Mouse (Mus musculus): Measurements from ENCODE around the gene Zfp534. TPM values are rescaled to one million over a fixed set of nuclear protein-coding genes. Genes with fewer than 3 reads are reported as not detected.

Gene Zfp534
- polyA plus RNA-seq, 1 experiment from 2014 or later, result not detected

Other genes with a start within 250 kb of the Zfp534 start
- 1.4 and 1.7 TPM in 2 replicates for gene Zfp982, start 210.1 kb downstream of the Zfp534 start, polyA plus RNA-seq (2015; fragmentation: Nextera tagmentation; extraction: Ambion mirVana)
- gene Gm16503, start 162.3 kb downstream of the Zfp534 start, polyA plus RNA-seq (2015; fragmentation: Nextera tagmentation; extraction: Ambion mirVana), result 0.05 and 0.11 TPM in 2 replicates
- 0.19 and 0.49 TPM in 2 replicates for gene Zfp985, start 149.3 kb downstream of the Zfp534 start, polyA plus RNA-seq (2015; fragmentation: Nextera tagmentation; extraction: Ambion mirVana)
- gene Zfp979, start 60.0 kb downstream of the Zfp534 start, polyA plus RNA-seq (2015; fragmentation: Nextera tagmentation; extraction: Ambion mirVana), result 3.3 and 4.1 TPM in 2 replicates
- 6.8 and 8.0 TPM in 2 replicates for gene Zfp984, start 107.2 kb upstream of the Zfp534 start, polyA plus RNA-seq (2015; fragmentation: Nextera tagmentation; extraction: Ambion mirVana)
- gene Zfp933, start 145.8 kb upstream of the Zfp534 start, polyA plus RNA-seq (2015; fragmentation: Nextera tagmentation; extraction: Ambion mirVana), result 3.6 and 4.8 TPM in 2 replicates
- gene Miip, start 166.3 kb upstream of the Zfp534 start, polyA plus RNA-seq (2015; fragmentation: Nextera tagmentation; extraction: Ambion mirVana), result 28.5 and 28.6 TPM in 2 replicates
- gene Fv1, start 166.4 kb upstream of the Zfp534 start, polyA plus RNA-seq (2015; fragmentation: Nextera tagmentation; extraction: Ambion mirVana), result 1.9 and 2.4 TPM in 2 replicates
- 19.7 and 22.5 TPM in 2 replicates for gene Mfn2, start 202.2 kb upstream of the Zfp534 start, polyA plus RNA-seq (2015; fragmentation: Nextera tagmentation; extraction: Ambion mirVana)
- 40.8 and 43.2 TPM in 2 replicates for gene Plod1, start 234.2 kb upstream of the Zfp534 start, polyA plus RNA-seq (2015; fragmentation: Nextera tagmentation; extraction: Ambion mirVana)
- 16.4 and 16.5 TPM in 2 replicates for gene 2510039O18Rik, start 238.3 kb upstream of the Zfp534 start, polyA plus RNA-seq (2015; fragmentation: Nextera tagmentation; extraction: Ambion mirVana)